Mouse (Mus musculus): ENCODE measurements around the gene Gm9767. TPM values are rescaled to one million over a fixed set of nuclear protein-coding genes. Genes with fewer than 3 reads are reported as not detected.

The Gm9767 gene
- polyA plus RNA-seq (2017; shearing (Covaris generic)) = under 1 TPM in 1 of 2 experiments, not detected in 1; 0.28 TPM

DNA sequence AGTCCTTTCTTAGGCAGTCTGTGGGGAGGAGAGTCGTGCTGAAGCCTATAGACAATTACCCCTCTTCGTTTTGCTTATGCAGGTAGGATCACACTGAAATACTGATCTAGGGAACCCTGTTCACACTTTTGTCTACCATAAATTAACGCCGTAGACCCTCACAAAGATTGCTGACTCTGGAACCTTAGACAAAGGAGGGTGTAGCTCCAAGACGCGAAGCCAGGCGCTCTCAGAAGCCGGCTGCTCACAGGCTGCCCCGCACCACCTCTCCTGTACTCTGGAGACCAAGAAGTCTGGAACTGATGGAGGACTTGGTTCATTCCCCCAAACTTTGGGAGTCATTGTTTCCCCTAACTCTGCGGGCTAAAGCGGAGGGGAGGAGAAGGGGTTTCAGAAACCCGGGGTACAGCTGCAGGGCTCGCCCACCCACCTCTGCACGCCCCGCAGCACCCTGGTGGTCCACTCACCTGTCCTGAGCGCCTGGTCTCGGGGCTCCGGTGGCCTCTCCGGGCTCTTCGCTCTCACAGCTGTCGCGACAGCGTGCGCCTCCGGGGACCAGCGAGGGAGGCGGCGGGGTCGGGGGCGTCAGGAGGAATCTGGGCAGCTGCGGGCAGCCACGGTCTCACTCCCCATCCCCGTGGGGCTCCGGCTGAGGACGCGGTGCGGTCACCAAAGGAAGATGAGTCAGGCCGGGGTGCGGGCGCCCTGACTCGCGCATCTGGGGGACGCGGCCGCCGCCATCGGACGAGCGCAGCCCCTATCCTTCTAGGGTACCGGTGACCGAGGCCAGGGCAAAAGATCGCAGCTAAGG is at the start of gene Gm9767:
Gm9767 (plus strand) TSS at position 585 of the 811 bp plus-strand sequence.
- ATAC-seq = no peak

DNA sequence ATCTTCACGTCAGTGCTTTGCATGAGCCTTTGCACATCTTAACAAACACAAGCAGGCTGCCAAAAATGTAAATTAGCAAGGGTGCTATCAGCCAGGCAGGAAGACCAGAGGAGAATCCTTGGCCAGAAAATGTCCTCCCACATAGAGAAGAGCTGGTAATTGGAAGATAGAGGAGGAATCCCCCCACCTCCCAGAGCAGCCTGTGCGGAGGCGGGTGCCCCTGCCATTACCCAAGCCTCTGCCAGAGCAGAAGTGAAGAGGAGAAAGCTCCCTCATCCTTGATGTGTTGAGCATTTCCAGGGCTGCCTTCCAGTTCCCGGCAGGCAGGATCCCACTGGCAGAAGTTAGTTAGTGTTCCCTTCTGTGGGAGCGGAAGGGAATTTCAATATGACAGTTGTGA is 43.1 kb upstream of the Gm9767 start:
- ATAC-seq = no peak

DNA sequence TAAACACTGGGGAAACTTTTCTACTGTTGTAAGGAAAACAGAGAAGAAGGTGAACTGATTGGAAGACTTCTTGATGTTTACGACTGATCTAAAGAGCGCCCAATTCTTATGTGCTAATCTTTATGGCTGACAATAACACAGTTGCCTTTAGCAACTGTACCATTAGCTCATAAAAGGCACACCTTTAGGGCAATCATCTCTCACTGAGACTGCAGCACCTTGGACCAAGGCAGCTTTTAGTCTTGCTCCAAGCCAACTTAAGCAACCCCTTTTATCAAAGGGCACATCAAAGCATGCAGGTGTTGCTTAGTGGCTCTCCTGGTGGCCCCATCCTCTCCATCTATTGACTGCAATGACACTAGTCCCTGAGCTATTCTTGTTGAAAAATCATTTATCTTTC is 26.9 kb upstream of the Gm9767 start:
- no peak for ATAC-seq

DNA sequence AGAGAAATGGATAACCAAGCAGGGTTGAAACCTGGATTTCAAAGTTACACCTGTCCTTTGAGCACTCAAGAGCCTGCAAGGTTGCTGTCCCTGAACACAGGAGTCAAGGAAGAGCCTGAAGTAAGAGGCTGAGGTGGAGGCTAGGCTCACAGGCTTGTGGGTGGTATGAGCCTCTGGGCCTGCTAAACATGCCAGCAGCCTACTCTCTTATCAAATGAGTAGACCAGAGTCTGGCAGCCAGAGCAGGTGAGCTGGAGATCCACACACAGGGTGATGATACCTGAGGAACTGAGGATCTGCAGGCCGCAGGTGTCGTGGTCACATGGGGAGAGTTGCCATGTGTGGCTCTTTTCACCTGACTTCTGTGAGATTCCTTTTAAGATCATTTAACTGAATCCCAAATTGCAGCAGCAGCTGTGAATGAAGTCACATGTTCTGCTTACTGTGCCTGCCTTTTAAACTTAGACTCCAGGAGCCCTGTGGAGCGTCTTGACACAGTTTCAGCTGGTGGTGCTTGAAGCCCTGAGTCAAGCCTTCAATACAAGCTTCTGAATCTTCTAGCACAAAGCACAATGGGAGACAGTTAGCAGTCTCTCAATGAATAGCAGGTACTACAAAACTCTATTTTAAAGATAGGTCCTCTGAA is 18.3 kb upstream of the Gm9767 start:
- no peak for ATAC-seq

DNA sequence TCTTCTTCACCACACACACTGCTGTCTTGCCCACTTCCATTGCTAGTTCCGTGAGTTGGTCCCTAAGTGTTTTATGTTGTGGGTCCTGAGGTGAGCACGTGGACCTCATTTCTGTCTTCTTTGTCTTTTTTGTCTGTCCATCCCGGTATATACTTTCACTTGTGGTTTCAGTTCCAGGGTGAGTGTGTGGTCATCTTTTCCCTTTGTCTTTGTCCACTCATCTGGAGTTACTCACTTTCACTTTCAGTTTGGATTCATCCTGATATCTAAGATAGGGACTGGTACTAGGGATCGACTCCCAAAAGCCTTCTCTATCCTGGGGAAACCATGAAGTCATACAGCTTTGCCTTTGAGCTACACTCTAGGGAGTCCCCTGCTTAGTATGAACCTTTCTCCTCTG is 15.0 kb upstream of the Gm9767 start:
- no peak for ATAC-seq

DNA sequence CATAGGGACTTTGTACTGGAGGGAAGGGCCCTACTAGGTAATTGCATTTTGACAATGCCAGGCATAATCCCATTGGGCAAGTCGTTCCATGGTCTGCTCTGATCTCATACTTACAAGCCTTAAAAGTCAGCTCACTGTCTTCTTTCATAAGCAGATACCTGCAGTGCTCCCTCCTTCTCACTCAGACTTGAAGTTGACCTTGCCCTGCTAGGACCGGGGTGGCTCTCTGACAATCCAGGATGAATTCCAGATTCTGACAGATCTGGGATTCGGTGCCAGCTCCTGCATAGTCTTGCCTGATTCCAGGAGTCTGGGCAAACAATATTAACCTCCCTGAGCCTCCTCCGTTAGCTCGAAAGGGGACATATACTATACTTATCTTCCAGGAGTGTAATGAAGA is 6.1 kb upstream of the Gm9767 start:
- ATAC-seq = no peak

DNA sequence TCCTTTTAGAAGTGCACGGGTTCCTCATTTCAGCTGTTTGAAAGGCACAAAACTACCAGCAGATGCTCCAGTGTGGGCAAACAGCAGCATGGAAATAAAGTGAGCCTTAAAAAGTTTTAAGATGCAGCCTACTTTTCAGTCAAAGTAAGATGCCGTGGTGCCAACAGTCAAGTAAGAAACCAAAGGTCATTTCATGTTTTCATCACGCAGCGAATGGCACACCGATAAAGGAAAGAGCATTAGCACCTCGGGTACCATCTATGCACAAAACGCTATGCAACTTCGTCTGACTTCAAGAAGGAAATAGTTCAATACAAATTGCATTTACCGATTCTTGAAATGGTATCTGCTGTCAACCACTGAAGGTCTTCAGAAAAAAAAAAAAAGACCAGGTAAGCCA is 1.1 kb upstream of the Gm9767 start:
- ATAC-seq = no peak

DNA sequence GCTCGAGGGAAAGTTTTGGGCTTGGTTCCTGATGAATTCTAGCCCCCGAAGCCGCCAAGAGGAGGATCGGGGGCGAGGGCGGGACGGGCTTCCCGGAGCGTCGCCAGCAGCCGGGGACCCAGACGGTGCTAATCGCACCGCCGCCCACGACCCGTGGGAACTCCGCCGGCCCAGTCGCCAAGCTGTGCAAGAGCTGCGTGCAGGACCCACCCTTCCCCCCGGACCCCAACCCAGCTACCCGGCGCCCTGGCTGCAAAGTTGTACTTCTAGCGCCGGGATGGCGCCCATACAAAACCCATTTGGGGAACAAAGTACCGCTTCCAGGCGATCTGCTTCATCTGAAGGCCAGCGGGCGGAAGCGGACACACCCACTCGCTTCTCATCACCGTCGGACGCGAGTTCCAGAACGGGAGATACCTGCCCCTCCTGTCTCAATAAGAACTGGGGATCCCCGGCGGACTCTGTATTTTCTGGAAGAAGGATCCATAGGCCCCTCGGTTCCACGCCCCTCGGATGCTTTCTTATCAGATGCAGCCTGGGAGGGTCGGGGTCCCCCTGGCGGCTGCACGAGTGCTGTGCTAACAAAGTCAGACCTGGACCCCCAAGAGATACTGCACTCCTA is 577 bp downstream of the Gm9767 start, which contains the start of gene Tmem200a:
Tmem200a (minus strand) TSS at position 532 of the 622 bp plus-strand sequence.
- no peak for ATAC-seq

DNA sequence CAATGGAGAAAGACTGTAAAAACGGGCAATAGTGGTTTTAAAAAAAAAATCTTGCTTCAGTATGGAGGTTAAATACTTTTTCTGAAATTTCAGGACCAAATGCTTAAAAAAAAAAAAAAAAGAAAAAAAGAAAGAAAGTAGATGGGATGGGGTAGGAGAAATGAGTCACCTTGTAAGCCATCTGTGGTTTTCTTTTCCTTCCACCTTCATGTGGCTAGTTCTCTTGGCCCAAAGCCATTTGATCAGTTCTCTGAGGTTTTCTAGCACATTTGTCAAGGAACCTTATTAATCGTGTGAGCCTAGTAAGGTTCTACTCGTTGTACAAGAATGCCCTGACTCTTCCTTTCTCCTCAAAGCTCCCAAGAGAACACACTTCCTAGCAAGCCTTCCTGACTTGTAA is 1.6 kb downstream of the Gm9767 start:
- ATAC-seq = no peak

DNA sequence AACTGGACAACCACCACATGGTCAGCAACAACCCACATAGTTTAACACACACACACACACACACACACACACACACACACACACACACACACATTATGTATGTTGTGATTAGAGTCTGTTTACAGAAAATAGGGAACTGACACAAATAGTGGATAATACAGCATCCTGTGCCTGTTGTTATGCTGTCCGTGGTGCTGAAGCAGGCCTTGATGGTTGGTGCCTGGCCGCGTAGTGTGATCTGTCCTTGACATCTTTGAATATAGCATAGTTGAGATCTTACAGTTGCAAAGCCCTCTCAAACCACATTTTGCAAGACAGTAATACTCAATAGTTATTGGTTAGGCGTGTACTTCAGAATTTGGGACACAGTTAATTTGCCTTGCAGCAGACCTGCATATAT is 4.0 kb downstream of the Gm9767 start:
- no peak for ATAC-seq

DNA sequence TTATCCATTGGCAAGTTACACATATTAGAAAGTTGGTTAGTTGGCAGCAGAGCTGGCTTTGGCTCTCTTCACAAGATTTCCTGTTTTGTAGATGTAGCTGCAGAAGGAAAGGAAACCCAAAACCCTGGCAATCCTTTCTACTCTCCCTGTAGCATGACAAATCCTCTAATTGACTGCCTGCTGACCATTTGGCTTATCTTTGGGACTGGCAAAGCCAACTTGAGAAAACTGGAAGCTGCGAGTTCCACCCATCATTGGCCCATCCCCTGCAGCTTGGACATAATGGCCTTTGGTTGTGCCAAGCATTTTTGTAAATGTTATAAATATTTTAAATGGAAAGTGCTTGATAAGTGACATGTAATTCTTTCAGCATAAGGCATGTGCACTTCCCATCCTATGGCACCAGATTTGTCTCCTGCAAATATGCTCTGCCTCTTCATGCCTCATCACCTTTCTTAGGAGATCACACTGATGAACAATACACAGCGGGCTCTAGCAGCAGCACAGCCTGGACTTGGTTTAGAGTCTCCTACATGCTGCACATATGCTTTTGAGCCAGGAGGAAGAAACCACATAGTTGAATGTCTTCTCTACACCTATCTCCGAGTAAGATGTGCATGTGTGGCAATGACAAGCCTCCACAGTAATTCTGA is 25.4 kb downstream of the Gm9767 start:
- no peak for ATAC-seq

DNA sequence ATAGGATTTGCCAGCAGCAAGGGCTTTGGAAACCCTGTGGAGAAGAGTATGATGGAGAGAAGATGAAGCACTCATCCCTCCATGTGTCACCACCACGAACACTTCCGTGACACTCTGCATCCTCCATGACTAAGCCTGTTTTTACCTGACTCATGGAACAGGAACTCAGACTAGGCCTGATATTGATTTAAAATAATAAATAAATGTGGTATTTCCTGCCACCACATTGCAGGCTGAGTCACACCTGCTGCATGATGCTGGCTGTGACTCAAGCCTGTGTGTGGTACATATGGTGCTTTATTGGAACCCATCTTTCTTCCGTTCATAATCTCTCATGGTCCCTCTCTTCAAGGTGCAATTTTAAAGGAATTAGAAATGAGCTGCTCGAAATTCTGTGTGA is 36.4 kb downstream of the Gm9767 start:
- no peak for ATAC-seq

DNA sequence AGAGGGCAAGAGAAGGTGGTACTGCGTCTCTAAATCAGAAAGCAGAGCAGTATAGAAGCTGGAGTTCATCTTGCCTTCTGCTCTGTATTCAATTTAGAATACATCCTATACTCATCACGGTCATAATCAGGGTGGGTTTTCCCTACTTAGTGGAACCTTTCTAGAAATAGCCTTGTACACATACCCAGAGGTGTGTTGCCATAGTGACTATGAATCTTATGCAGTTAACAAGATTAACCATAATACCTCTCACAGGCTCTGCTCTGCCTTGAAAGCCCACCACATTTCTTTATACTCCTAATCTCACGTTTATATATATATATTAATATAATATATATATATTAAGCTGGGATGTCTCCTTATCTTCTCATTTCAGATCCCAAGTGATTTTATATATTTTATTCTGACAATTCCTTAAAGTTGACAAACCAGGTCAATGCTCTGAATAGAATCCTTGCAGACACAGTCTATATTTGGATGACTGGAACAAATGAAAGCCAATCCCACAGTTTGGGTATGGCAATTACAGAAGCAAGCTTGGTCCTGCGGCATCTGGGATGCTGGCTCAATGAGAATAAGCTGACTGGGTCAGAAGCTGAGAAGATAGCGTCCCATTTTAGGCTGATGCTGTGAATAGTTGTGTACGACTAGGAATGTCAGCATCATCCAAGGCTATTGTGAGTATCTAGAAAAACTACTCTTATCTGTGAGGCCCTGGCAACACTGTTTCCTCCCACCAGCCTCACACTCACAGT is 41.2 kb downstream of the Gm9767 start:
- no peak for ATAC-seq

DNA sequence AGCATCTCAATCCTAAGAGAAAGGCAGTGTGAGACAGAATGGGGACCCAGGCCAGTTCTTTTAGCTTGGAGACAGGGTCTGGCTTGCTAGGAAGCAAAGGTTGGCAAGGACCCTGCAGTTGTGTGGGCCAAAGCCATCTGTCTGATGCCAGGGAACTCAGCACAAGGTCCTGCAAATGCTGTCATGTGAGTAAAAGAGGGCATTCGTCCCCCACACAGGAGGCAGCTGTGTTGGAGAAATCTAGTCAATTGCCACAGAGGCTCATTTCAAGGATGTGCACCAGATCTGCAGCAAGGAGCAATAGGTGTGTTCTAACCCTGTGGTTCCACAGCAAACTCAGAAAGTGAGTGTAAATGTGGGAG is 41.7 kb downstream of the Gm9767 start:
- no peak for ATAC-seq

Other genes starting within 250 kb of the Gm9767 start
- not detected for gene Tmem200a, start 797 bp downstream of the Gm9767 start, polyA plus RNA-seq (2017; shearing (Covaris generic))
- gene Samd3, start 151.5 kb downstream of the Gm9767 start, polyA plus RNA-seq (2017; shearing (Covaris generic)) = 1 to 10 TPM; 2.5 to 3.2 TPM

Measured in activated CD4-positive, CD25-positive, alpha-beta regulatory T cell, adult 4 months (primary cell).